Mouse (Mus musculus): ENCODE measurements around the gene Spdya.

- no peak for TF ChIP-seq EP300 (IDR thresholded peaks at IDR 0.05; ENCODE audit: low read depth)
- no peak for TF ChIP-seq CTCF (IDR thresholded peaks at IDR 0.05; ENCODE audit: low read depth)
Observed at GRCm38 (mm10) chr17:71506832-71507231, 45.0 kb upstream of the Spdya start.

Data from liver, embryonic 14.5 days (tissue).